Mouse (Mus musculus) ovary, postnatal 10 days (tissue): ENCODE results near the gene Drosha.
"Not testable (repeated sequence)": the region's sequence is repeated elsewhere in the genome, so short reads cannot be mapped to it uniquely, and the experiment has no call there.

ENCODE experiments used
- DNase-seq: peaks from one replicate; pipeline ENCODE4 v3.0.0; 2022; ENCODE audit warnings: low spot score

Drosha gene

GRCm38 (mm10) chr15:12887206-12887605 lies 62.6 kb downstream of the Drosha start:
- DNase-seq, result no peak

- DNase-seq, result no peak
These were observed 63.7 kb downstream of the Drosha start for GRCm38 (mm10) chr15:12888312-12888711.

GRCm38 (mm10) chr15:12889909-12890308 lies 65.3 kb downstream of the Drosha start:
- DNase-seq, result no peak

- no peak for DNase-seq
These were observed 70.8 kb downstream of the Drosha start for GRCm38 (mm10) chr15:12895426-12895825.

- no peak for DNase-seq
These were observed 71.7 kb downstream of the Drosha start for GRCm38 (mm10) chr15:12896022-12897009.

- no peak for DNase-seq
These were observed 73.2 kb downstream of the Drosha start for GRCm38 (mm10) chr15:12897831-12898230.

GRCm38 (mm10) chr15:12900428-12901196 lies 76.0 kb downstream of the Drosha start:
- DNase-seq, result no peak

- DNase-seq, result no peak
These were observed 76.6 kb downstream of the Drosha start for GRCm38 (mm10) chr15:12901197-12901570.

- DNase-seq, result no peak
These were observed 79.8 kb downstream of the Drosha start for GRCm38 (mm10) chr15:12904442-12904841.

GRCm38 (mm10) chr15:12907962-12908719 lies 83.5 kb downstream of the Drosha start:
- no peak for DNase-seq

GRCm38 (mm10) chr15:12908720-12909028 lies 84.1 kb downstream of the Drosha start:
- DNase-seq, result no peak

GRCm38 (mm10) chr15:12909171-12909570 lies 84.6 kb downstream of the Drosha start:
- DNase-seq, result no peak

GRCm38 (mm10) chr15:12911082-12911481 lies 86.5 kb downstream of the Drosha start:
- DNase-seq, result no peak

GRCm38 (mm10) chr15:12916314-12916815 lies 91.8 kb downstream of the Drosha start:
- no peak for DNase-seq

GRCm38 (mm10) chr15:12919326-12919966 lies 94.8 kb downstream of the Drosha start:
- DNase-seq, result not testable (repeated sequence)

GRCm38 (mm10) chr15:12919967-12920870 lies 95.6 kb downstream of the Drosha start:
- DNase-seq, result no peak

- no peak for DNase-seq
These were observed 97.3 kb downstream of the Drosha start for GRCm38 (mm10) chr15:12921901-12922300.

GRCm38 (mm10) chr15:12923826-12924225 lies 99.2 kb downstream of the Drosha start:
- no peak for DNase-seq

- no peak for DNase-seq
These were observed 106.9 kb downstream of the Drosha start for GRCm38 (mm10) chr15:12931481-12931880.

- DNase-seq, result no peak
These were observed 111.7 kb downstream of the Drosha start for GRCm38 (mm10) chr15:12936217-12936732.
